Mouse (Mus musculus) monocyte, adult 5-6 weeks (primary cell): Measurements from ENCODE around the gene Cacna2d2. TPM values are rescaled to one million over a fixed set of nuclear protein-coding genes. Genes with fewer than 3 reads are reported as not detected.

Experiments
- ATAC-seq: fragments of 153-309, 156-312 bp; replicated peaks from 2 replicates; pipeline ENCODE4 v1.8.0; 2017; ENCODE audit warnings: mild to moderate bottlenecking; ENCODE audit not compliant: low TSS enrichment, insufficient number of reproducible peaks, severe bottlenecking, poor library complexity, low FRiP score
- total RNA-seq: library from RNA; stranded (forward); fragments of 200-1000, 200-491, 200-594 nt; gene quantifications from 3 replicates; pipeline ENCODE4 v1.2.3, GENCODE M21; 2017

The Cacna2d2 gene
- total RNA-seq = not detected in 3 replicates

DNA sequence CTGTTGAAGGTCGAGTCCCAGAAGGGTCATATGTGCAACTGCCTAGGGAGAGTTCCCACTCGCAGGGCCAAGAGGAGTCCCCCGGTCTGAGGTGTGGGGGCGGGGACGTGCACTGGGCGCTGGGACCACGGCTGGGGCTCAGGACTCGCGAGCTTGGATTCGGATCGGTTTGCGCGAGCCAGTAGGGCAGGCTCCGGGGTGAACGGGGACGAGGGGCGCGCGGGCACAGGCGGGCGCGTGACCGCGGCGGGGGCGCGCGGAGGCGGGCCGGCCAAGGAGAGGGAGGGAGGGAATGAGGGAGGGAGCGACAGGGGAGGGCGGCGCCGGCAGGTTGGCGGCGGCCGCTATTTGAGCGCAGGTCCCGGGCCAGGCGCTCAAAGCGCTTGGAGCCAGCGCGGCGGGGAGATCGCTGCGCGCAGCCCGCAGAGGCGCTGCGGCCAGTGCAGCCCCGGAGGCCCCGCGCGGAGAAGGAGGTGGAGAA is at the start of gene Cacna2d2:
Gene Cacna2d2 (plus strand): TSS at position 122 of the 481 bp plus-strand sequence.
- ATAC-seq = no peak

DNA sequence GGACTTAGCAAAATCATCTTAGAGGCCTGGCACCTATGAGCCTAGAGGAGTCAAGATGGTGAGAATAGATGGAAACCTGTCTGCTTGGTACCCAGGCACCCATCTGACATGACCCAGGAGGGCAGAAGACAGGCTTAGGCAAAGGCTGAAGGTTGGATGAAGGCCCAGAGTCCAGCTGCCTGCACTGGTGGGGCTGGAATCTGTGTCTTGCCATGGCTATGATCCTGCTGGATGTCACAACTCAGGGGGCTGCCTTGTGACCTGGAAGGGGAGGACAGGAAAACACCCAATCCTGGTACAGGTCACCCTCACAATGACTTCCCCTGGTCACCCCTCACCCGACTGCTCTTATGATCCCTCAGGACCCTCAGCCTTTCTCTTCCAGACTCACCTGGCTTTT is 44.6 kb upstream of the Cacna2d2 start:
- ATAC-seq = no peak

DNA sequence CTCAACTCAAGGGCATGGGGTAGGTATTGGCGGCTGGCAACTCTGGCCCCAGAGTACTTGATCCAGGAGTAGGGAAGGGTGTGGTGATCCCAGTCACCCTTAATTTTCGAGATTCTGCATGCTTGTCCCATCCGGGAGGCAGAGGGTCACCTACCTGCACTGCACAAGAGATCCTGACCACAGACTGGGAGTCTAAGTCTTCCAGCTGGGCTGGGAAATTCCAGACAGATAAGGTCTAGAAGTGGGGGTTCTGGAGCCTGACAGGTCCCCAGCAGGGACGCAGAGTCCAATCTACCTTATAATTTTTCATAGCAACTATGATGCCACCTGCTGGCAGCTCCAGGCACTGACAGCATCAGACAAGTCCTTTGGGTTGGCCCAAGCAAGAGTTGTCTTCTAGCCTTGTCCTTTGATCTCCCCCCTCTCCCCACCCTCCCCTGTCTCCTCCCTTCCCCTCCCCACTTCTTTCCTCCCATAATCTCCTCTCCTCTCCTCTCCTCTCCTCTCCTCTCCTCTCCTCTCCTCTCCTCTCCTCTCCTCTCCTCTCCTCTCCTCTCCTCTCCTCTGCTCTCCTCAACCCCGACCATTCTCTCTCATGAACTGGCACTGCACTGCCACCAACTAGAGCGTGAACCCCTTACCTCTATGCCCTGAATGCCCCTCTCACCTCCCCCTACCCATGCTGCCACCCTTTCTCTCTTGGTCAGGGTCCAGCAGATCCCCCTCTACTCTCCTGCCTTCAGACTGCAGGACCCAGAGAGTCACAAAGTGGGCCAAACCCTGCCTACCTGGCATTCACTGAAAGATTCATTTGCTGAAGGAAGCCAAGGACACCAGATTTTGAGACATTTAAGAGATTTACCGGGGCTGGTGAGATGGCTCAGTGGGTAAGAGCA is 43.3 kb upstream of the Cacna2d2 start:
- ATAC-seq = peak; percentile 42; the same call in 1 of the 2 replicates

DNA sequence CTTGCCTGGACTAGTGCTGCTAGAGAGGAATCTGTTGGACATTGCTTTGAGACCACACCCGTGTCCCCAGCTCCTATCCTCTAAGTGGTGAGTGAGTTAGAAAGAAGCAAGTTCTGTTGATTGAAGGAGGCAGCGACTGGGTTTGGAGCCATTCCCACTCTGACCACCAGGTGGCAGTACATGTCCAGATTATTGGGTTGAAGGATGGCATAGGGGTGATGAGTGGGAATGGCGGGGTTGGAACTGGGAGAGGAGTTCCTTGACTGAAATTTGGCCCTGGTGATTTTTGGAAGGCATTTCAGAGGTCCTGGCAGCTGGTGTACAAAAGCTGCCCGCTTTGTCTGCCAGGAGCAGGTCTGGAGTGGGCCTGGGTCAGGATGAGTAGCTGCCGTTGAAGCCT is 41.8 kb upstream of the Cacna2d2 start:
- peak; percentile 61 for ATAC-seq

DNA sequence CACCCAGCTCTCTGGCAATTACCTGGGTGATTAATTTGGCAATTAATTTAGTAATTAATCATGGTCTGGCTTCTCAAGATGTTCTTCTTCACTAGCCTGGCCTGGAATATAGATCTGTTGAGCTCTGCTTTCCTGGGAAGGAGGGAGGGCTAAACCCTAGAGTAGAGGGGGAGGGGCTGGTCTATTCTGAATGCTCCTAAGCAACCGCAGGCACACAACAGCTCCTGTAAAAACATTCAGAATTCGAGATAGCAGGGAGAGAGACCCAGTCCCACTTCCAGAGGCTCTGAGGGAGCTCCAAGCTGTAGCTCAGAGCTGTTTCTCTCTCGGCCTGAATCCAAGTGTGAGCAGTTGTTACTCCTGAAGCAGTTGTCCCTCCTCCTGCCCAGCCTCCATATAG is 38.4 kb upstream of the Cacna2d2 start:
- no peak for ATAC-seq

DNA sequence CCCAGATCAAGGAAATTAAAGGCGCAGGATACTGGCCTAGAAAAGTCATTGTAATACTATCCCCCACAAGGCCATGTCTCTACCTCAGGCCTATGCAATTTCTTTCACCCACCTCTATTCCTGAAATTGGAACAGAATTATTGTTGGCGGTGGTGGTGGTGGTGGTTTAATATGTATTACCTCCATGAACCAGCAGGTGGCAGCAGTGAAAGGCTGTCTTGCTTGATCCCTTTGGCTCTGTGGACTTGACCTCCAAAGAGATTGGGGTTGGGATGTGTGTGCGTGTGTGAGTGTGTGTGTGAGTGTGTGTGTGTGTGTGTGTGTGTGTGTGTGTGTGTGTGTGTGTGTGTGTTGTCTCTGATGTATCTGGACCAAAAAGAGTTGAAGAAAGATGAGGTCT is 32.8 kb upstream of the Cacna2d2 start:
- peak; percentile 62; the same call in 1 of the 2 replicates for ATAC-seq

DNA sequence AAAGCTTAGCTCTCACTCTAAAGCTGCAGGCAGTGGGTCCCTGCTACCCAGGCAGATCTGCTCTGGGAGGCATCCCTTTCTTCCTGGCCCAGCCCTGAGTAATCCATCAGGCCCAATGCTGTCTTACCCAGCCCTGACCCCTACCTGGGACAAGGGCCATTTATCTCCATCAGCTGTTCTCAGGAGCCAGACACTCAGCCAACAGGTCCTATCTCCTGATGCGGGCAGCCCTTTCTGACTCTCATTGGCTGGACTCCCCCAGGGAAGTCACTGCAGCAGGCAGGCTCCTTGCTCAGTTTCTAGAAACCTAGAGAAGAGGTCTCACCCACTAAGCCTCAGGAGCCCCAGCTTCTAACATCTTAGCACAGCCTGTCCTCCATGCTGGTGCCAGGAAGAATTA is 31.1 kb upstream of the Cacna2d2 start:
- ATAC-seq = no peak

DNA sequence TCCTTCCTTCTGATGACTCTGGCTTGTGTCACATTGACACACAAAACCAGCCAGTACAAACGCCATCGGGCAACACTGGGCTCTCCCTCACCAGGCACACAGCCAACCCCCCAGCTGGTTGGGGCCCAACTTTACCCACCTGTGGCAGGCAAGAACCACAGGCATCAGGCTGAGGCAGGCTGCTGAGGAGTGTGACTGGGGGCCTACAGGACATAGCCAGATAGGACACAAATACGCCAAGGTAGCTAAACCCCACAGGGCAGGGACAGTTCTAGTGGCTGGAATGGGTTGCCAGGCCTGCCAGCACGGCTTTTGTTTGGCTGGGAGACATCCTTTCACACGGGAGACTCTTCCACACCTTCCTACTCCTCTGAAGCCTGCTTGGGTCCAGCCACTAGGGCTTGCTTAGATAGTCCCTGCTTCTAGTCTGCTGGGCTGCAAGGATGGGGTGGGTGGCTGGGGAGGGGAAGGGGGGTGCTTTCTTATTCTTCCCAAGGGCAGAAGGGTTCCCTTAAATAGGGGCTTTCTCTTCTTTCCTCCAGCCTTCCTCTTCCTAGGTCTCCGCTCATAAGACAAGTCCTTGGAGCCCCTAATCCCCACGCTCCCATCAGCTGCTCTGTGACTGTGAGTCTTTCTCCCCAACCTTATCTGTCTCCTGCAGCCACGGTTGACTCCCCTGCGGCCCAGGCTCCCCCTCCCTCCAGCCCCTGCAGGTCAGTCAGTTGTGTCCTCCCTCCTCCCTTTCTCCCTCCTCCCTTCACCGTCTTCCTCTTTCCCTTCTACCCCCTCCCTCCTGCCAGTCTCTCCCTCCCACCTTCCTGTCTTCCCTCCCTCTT is 29.9 kb upstream of the Cacna2d2 start:
- no peak for ATAC-seq

DNA sequence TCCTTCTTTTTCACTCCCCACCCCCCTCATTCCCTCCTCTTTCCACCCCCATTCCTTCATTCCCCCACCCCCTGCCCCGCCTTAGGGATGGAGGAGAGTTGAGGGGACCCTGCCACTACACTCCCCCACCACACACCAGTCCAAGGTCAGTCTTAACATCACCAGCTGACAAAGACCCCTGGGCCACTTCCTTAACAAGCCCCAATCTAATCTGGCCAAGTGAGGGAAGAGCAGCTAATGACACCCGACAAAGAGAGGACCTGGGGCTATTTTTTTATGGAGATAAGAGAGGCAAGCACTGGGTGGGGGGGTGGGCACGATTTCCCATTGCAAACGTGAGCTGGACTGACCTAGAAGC is 29.3 kb upstream of the Cacna2d2 start:
- ATAC-seq = no peak

DNA sequence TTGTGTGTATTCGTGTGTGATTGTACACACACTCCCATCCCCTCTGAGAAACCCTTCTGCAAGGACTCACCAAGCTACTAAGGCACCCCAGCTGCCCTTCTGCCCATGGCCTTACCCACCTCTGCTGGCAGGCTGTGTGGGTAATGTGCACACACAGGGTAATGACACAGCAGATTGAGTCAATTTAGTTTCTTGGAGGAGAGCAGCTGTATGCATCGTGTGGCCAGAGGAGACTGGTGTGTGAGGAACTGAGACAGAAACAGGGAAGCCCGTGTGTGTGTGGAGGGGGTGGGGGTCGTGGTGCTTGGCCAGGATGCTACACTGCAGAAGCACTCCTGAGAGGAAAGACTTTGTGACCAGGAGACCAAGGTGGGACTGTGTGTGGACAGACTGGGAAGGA is 27.0 kb upstream of the Cacna2d2 start:
- peak; percentile 37; the same call in 1 of the 2 replicates for ATAC-seq

DNA sequence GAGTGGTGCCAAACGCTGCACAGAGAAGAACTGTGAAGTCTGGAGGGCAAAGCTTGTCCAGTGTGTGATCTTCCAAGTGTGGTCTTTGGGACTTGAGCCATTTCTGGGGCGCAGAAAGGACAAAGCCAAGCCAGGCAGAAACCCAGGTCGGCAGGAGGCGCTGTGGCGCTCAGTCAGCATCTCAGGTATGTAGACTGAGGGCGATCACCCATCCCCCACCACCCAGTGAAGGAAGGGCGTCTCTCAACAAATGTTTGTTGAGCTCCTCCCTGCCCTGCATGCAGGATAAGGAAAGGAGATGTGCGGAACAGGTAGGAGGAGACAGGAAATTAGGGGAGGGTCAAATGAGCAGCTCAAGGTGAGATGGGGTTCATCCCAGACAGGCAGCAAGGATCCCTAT is 24.8 kb upstream of the Cacna2d2 start:
- no peak for ATAC-seq

DNA sequence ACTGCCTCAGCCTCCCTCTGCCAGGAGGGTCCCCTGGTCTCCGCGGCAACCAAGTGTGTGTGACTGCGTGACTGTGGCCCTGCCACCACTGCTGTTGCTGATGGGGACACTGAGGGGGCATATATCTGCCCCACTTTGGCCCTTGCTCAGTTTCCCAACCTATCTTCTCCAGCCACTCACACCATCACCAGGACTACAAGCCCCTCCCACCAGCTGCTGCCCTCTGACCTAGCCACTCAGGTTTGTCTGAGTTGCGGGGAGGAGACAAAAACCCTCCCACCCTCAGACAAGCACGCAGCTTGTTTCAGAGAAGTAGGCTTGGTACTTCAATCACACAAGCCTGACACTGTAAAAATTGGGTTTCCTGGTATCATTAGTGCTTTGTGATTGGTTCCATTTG is 24.0 kb upstream of the Cacna2d2 start:
- ATAC-seq = no peak

DNA sequence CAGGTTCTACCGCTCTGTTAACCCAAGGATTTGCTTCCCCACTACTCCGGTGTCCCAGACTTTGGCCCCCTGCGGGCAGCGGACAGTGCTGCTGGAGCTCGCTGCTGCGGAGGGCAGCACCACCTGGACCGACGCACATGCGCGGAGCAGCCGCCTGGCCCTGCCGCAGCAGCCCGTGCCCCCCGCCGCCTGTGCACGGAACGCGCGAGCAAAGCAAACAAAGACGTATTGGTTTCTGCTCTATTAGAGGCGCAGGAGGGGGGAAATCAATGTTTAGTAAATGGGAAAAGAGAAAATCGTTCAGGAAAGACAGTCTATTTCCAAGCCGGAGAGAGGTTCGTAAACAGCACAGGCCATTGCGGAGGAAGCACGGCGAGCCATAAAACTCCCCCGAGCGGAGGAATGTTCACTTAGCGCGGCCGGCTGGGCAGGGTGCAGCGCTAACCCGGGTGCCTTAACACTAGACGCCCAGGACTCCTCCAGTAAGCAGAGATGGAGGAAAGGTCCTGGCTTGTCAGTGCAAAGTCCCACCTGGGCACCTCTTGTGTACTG is 21.4 kb upstream of the Cacna2d2 start:
- no peak for ATAC-seq

DNA sequence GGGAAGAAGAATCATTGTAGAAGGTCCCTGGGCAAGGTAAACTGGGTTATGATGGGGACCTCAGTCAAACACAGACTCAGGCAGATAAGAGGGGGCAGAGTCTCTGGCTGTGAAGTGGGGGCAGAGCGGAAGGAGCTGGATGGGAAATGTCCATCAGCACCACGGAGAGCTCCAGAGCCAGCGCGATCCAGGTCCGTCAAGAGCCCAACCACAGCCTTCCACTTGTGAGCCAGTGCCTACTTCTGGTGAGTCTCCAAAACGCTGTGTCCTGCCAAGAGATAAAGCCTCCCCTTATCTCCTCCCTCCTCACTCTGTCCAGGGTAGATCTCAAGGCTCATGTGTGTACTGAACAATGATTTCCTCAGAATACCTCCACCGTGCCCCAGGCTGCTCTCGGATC is 17.7 kb upstream of the Cacna2d2 start:
- ATAC-seq = no peak

DNA sequence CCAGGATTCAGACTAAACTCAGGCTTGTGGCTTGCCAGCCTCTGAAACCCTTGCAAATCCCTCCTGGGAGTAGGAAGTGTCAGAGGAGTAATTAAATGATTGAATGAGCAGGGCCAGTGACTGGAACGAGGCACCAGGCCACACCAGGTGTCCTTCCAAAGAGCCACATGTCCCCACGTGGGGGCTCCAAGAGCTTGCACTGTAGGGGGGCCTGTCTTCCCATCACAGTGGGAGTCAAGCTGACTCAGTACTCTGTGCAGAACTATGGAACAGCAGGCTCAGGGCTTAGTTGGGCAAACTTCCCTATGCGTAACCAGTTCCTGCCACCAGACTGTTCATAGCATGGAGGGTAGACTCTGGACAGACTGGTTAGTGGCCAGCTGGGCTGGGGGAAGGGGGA is 15.0 kb upstream of the Cacna2d2 start:
- no peak for ATAC-seq

DNA sequence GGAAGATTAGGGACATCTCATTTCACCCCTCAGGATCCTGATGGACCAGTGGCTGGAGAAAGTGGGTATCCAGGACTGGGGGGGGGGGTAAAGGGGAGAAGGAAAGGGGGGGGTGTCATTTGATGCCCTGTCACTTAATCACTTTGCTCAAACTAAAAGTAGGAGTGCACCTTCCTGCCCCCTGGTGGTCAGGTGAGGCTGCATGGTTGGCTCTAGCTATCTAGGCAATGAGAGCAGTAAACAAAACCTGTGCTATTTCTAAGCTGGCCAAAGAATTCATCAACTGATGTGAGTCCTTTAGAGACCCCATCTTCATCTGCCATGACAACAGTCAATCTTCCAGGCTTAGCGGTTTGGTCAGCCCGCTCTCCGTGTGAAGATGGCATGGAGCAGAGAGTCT is 12.7 kb upstream of the Cacna2d2 start:
- ATAC-seq = no peak

DNA sequence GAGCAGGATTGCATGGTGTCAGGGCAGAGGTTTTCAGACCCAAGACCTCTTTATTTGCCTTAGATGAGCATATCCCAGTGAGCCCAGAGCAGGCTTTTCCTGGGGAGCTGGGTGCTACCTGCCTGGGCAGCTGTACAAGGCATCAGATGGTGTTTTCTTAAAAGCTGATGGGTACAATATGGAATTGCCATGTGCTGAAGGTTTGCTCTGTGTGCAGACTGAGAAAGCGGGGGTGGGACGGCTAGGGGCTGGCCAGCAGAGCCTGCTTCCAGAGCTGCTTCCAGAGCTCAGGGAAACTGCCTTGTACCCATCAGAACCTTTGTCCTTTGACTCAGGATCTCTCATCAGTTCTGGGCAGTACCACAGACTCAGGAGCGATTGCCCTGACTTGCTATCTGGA is 11.7 kb upstream of the Cacna2d2 start:
- ATAC-seq = no peak

DNA sequence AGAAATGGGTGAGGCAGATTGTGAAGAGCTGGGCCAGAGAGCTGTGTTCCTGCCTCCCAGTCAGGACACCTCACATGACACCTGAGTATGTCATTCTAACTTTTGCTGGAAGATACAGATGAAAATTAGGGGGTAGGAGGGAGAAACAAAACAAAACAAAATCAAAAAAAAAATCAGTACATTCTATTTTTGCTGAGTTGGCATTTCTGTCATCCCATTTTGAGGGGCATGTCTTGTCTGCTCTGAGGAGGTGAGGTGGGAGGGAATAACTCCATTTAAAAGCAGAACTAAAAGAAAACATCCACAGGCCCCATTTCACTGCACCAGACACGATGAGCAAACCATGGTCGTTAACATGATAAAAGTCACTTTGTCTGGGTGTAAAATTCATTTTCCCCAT is 11.1 kb upstream of the Cacna2d2 start:
- no peak for ATAC-seq

DNA sequence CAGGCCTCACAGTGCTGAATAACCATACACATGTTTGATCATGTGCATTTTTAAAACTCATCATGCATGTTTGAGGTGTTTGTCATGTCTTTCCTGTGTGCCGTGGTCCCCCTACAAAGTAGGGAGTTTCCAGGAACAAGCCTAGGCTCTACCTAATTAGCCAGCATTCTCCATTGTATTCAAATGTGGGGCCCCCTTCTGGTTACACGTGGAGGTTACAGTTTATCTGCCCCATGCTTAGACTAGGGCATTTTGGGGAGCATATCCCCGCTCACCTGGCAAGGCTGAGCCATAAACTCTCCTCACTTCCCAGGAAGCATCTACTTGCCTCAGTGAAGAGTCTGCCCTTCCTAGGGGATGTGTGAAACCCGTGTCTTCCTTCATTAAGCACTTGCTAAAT is 3.0 kb upstream of the Cacna2d2 start:
- ATAC-seq = no peak
